Mouse (Mus musculus): ENCODE data around the gene Wnt3a. TPM values are rescaled to one million over a fixed set of nuclear protein-coding genes. Genes with fewer than 3 reads are reported as not detected.

Gene Wnt3a
- total RNA-seq (2014; fragmentation: Nextera tagmentation) (not detected in 2 replicates), total RNA-seq (2017) (not detected in 2 replicates)

GRCm38 (mm10) chr11:59290702-59291303 is at the start of gene Wnt3a:
Gene Wnt3a, minus strand, starts transcription at chr11:59290752.
- no peak for ATAC-seq (replicated peaks; ENCODE audit: poor library complexity, severe bottlenecking)

DNA sequence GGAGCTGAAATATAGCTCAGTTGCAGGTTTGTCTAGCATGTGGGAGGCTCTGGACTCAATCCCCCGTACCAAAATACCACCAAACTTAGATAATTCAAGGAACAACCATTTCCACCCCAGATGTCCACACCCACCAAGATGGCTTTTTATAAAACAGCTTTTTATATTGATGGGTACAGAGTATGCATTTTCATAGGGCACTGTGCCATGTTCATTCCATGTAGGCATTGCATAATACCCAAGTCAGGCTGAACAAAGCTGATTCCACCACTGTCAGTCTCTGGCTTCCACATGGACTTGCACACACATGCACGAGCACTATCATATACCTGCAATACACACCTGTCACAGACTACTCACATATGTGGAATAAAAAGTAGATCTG is 48.2 kb upstream of the Wnt3a start:
- ATAC-seq (replicated peaks; ENCODE audit: poor library complexity, severe bottlenecking) = no peak

DNA sequence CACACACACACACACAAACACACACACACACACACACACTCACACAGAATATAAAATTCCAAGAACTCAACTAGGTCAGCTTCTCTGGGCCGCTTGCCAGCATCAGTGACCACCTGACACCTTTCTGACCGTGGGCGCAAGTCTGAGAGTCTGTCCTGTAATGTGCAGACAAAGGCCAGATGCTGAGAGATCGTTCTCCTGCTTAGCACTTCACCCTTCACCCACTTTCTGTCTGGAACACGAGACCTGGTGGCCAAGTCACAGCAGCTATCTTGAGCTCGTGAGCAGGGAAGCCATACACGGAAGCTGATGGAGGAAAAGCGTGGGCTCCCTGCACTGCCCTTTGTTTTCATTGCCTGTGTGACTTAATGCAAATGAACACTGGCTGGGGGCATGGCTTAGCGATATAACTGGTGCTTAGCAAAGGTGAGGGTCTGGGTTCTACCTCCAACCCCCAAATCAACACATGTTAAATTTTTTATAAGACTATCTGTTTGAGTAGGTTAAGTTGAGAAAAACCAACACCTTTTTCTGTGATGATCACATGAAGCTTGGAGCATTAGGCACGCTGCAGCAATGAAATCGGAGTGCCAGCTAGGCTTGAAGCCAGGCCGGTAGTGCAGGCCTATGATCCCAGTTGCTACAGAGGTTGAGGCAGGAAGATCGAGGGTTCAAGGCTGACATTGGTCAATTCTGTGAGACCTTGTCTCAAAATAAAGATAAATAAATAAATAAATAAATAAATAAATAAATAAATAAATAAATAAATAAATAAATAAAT is 47.6 kb upstream of the Wnt3a start:
- ATAC-seq (replicated peaks; ENCODE audit: poor library complexity, severe bottlenecking) = no peak

- ATAC-seq (replicated peaks; ENCODE audit: poor library complexity, severe bottlenecking) = no peak
Observed at GRCm38 (mm10) chr11:59336381-59336780, 45.8 kb upstream of the Wnt3a start.

GRCm38 (mm10) chr11:59335942-59336341 is 45.4 kb upstream of the Wnt3a start:
- ATAC-seq (replicated peaks; ENCODE audit: poor library complexity, severe bottlenecking) = 0 out of 2 replicates have a peak, but pooled peaks have one; percentile 22

GRCm38 (mm10) chr11:59335150-59335549 is 44.6 kb upstream of the Wnt3a start:
- ATAC-seq (replicated peaks; ENCODE audit: poor library complexity, severe bottlenecking) = no peak

GRCm38 (mm10) chr11:59332938-59333337 is 42.4 kb upstream of the Wnt3a start:
- no peak for ATAC-seq (replicated peaks; ENCODE audit: poor library complexity, severe bottlenecking)

DNA sequence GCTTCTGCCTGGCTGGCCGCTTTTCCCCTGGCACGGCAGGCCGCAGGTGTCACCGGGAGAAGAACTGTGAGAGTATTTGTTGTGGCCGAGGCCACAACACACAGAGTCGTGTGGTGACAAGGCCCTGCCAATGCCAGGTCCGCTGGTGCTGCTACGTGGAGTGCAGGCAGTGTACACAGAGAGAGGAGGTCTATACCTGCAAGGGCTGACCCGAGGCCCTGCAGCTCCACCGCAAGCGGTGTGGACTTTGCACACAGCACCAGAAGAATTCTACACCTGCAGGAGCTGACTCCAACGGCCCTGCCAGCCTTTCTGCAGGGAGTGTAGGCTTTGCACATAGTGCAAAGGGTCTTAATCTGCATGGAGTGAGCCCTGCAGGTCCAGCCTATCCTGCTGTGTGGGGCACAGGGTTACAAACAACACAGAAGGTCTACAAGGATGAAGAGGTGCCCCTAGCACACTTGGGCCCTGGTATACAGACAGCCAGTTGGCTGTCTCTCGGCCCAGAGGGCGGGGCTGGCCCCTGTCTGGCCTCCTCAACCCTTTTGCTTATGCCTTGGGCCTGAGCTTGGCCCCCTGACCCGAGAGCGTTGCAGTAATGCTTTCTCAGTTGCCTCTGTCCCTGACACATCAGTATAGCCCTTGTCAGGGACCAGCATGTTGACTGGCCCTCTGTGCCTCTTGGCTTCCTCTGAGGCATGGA is 40.8 kb upstream of the Wnt3a start:
- ATAC-seq (replicated peaks; ENCODE audit: poor library complexity, severe bottlenecking) = no peak

DNA sequence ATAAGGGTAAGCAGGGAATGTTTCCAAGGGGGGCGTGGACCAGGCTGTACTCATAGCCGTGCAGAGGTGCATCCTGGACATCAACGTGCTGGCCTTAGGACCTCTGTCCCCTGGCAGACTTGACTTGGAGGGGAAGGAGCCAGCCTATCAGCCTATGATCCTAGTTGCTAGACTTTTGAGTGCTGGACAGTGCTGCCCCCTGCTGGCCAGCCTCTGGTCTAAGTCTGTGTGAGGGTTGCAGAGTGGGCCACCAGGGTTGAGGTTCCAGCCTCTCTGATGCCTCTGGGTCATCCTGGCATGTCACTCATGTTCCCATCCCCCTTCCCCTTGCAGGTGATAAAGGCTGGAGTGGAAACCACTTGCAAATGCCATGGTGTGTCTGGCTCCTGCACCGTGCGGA is 40.0 kb upstream of the Wnt3a start:
- ATAC-seq (replicated peaks; ENCODE audit: poor library complexity, severe bottlenecking) = peak; percentile 76

GRCm38 (mm10) chr11:59329616-59330015 is 39.1 kb upstream of the Wnt3a start:
- no peak for ATAC-seq (replicated peaks; ENCODE audit: poor library complexity, severe bottlenecking)

GRCm38 (mm10) chr11:59327625-59328024 is 37.1 kb upstream of the Wnt3a start:
- no peak for ATAC-seq (replicated peaks; ENCODE audit: poor library complexity, severe bottlenecking)

- ATAC-seq (replicated peaks; ENCODE audit: poor library complexity, severe bottlenecking) = no peak
Observed at GRCm38 (mm10) chr11:59324777-59325176, 34.2 kb upstream of the Wnt3a start.

- no peak for ATAC-seq (replicated peaks; ENCODE audit: poor library complexity, severe bottlenecking)
Observed at GRCm38 (mm10) chr11:59322988-59323387, 32.4 kb upstream of the Wnt3a start.

GRCm38 (mm10) chr11:59316517-59316916 is 26.0 kb upstream of the Wnt3a start:
- ATAC-seq (replicated peaks; ENCODE audit: poor library complexity, severe bottlenecking) = no peak

DNA sequence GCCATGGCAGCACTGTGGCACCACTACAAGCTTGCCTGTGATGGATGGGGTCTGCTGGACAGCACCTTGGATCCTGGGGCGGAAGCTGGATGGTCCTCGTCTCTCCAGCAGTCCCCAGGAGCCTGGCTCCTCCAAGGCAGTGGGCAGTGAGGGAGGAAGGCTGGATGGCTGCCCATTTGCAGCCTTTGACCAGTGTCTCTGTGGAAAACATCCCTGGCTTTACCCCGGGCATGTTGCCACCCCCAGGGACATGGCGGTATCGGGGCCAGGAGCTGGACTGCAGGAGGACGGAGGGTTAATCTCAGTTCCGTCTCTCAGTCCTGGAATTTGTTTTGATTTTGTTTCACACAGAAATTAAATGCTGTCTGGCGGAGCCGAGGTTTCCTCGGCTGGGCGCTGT is 23.4 kb upstream of the Wnt3a start:
- no peak for ATAC-seq (replicated peaks; ENCODE audit: poor library complexity, severe bottlenecking)

- peak; percentile 48; the same call in 1 of the 2 replicates for ATAC-seq (replicated peaks; ENCODE audit: poor library complexity, severe bottlenecking)
Observed at GRCm38 (mm10) chr11:59313029-59313811, 22.7 kb upstream of the Wnt3a start.

GRCm38 (mm10) chr11:59312501-59312900 is 21.9 kb upstream of the Wnt3a start:
- no peak for ATAC-seq (replicated peaks; ENCODE audit: poor library complexity, severe bottlenecking)

- no peak for ATAC-seq (replicated peaks; ENCODE audit: poor library complexity, severe bottlenecking)
Observed at GRCm38 (mm10) chr11:59312060-59312459, 21.5 kb upstream of the Wnt3a start.

DNA sequence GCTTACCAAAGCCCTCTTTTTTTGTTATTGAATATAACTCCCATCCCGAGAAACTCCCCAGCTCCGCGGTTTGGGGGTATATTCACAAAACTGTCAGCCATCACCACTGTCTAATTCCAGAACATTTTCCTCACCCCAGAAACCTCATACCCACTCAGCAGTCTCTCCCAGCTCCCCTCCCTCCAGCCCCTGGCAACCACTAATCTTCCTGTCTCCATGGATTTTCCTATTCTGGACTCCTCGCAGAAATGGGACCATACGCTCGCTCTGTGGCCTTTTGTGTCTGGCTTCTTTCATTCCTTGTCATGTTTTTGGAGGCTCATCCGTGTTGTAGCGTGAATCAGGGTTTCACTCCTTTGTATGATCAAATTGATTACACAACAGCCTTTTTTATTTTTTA is 19.4 kb upstream of the Wnt3a start:
- ATAC-seq (replicated peaks; ENCODE audit: poor library complexity, severe bottlenecking) = no peak

GRCm38 (mm10) chr11:59309106-59309805 is 18.7 kb upstream of the Wnt3a start:
- no peak for ATAC-seq (replicated peaks; ENCODE audit: poor library complexity, severe bottlenecking)
